Mouse (Mus musculus): Measurements from ENCODE around the gene Tspan11. TPM values are rescaled to one million over a fixed set of nuclear protein-coding genes. Genes with fewer than 3 reads are reported as not detected.

Gene Tspan11
- total RNA-seq, 2 experiments from 2014 or later, result 0.57 to 1.2 TPM

DNA sequence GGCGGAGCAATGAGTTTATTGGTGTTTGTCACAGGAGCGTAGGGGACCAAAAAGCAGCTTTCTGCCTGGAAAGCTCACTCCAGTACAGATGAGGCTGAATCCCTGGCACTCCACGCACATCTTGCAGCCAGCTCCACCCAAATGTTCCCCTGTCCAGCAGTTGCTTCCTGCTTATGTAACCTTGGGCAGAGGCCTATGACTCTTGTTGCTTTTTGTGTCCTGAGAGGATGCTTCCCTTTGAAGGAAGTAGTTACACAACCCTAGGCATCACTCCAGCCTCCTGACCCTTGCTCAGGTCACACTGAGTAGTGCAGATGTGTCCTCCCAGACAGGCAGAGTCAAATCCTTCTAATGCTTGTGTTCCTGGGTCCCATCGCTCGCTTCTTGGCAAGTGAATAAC, 46.5 kb downstream of the Tspan11 start:
- peak; percentile 33 to 54 for DNase-seq

DNA sequence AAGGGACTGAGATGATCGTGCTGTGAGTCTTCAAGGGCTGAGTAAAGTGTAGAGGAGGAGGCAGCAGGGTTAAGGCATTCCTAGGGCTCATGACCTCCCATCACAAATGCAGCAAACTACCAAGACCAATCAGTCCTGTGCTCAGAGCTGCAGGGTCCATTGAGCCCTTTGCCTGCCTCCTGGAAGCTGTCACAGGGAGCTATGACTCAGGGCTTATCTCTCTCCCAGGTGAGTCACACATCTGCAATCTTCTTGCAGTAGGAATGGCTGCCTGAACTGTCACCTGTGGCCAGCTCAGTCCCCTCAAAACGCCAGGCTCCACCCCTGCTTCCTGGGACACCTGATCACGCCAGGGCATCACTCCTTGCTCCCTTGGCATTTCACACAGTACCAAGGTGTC, 47.7 kb downstream of the Tspan11 start:
- no peak for DNase-seq

DNA sequence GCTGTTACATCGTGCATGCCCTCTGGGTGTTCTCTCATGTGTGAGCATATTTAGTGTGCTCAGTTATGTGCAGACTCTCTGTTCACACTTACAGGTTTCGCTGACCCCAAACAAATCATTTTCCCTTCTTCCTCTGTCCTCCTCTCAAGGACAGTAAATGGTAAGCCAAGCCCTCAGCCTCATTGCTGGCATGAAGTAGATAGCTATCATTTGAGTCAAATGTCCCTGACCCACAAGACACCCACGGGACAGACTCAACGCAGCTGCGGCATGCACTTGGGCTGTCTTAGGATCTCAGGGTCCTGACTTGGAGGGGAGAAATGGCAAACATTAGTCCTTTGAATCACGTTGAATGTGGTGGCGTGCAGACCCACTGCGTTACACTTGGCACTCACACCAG, 55.0 kb downstream of the Tspan11 start:
- DNase-seq, result no peak

DNA sequence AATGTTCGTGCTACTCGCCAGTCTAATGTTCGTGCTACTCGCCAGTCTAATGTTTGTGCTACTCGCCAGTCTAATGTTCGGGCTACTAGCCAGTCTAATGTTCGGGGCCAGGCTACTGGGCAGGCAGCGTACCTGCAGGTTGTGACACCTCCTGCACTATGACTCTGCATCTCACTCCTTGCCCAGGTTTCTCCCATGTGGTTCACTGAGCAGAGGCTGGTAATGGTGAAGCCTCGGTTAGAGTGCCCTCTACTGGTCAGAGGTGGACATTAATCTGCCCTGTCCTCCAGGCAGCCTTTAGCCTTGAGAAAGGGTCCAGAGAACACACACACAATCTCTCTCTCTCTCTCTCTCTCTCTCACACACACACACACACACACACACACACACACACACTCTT, 58.3 kb downstream of the Tspan11 start:
- peak; percentile 52 to 81 for DNase-seq

DNA sequence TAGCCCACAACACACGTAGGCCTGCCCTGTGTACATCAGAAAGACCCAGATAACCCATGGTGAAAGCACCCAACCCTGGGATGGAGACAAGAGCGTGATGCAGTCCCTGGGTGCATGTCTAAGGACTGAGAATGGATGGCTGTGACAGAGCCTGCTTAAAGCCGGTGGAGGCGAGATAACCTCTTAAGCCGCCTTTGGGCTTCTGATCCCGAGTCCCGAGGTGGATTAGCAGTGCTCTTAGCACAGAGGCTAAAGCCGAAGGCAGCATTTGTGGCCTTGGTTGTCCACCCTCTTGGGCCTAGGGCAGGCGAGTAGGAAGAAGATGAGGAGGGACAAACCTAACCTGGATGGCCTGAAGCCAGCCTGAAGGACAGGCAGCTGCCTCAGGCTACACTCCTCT, 61.3 kb downstream of the Tspan11 start:
- DNase-seq, result no peak

DNA sequence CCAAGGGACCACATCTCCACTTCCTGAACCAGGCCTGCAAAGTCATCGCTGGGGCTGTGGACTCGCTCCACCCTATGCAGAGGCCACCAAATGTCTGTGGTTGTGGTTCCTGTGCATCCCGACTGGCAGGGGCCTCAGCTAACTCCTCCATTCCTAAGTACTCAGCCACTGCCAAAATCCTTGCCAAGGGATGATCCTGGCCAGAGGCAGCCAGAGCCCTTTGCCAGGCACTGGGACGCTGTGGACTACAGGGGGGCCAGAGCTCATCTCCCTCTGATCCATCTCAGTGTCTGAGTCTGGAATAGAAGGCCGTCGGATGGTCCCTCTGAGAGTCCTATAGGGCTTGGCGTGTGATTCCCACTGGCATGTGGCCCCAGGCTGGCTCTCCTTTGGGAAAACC, 62.5 kb downstream of the Tspan11 start:
- DNase-seq, result no peak

DNA sequence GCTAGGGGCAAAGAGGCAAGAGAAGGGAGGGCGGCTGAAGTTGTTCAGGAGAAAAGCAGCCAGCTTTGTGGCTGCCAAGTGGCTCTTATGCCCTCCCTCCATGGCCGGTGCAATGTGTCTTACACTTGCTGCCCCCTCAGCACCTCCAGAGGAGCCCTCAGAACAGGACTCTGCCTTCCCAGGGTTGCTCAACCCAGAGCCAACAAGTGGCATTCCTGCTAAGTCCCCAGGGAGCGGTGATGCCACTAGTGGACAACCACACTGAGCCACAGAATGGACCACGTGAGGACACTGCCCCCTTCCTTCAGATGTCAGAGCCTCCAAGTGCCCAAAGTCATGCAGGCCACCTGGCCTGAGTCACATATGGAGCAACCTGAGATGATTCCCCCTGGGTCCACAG, 65.7 kb downstream of the Tspan11 start:
- DNase-seq, result no peak

DNA sequence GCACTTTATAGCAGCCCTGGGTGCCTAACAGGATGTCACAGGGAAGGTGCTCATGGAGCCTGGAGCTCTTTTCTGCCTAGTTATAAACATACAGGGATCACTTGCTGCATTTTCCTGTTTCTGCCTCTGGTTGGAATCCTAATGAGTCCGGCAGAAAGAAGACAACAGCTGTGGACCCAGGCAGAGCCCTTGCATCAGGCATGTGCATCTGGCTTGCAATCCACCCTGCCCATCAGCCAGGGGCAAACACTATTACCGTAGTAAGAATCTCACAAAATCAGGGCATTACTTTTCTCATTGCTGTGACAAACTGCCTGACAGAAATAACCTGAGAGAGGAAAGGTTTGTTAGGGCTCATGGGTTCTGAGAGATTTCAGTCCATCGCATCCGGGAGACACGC, 68.8 kb downstream of the Tspan11 start:
- DNase-seq, result no peak

DNA sequence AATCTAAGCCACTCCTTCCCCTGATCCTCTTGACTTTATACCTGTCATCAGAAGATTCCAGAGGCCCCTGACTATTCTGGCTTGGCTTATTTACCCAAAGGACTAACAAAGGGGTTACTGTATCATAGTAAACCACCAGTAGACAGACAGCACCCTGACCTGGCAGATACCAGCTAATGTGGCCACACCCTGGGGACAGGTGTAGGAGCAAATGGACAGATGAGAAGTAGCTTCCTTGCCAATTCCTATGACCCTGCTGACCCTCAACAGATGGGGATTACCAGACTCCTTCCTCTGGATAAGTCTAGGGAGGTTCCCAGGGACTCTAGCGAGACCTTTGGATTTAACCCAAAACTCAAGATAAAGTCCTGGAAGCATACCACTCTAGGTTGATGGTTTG, 72.8 kb downstream of the Tspan11 start:
- no peak for DNase-seq

DNA sequence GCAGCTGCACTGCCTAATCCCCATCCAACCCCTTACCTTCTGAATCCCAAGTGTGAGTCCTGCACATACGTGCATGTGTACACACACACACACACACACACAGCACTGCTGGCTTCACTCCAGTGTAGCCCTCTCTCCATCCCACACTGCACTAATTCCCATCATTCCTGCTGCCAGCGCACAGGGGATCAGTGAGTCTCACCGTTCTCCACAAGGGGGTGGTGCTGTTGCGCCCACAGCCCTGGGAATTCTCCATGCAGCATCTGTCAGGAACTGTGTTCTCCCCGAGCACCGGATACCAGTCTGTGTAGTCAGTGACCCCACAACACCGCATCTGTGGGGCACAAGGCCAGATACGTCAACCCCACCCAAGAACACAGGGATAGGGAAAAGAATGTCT, 78.1 kb downstream of the Tspan11 start:
- no peak for DNase-seq

DNA sequence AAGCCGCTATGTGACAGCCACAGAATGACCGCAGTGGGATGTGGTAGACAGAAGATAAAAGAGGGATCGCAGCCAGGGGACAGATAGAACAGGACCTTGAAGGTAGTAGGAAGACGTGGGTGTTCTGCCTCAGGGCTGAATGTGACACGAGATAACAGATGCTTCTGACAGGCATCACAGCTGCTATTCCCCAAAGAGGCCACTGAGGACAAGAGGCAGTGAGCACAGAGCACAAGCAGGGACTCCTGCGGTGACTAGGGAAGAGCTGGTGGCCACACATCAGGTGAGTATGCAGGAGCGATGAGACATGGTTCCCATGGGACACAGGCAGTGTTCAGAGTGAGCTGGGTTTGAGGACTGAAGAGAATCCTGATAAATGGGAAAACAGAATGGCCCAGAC, 82.3 kb downstream of the Tspan11 start:
- no peak for DNase-seq

DNA sequence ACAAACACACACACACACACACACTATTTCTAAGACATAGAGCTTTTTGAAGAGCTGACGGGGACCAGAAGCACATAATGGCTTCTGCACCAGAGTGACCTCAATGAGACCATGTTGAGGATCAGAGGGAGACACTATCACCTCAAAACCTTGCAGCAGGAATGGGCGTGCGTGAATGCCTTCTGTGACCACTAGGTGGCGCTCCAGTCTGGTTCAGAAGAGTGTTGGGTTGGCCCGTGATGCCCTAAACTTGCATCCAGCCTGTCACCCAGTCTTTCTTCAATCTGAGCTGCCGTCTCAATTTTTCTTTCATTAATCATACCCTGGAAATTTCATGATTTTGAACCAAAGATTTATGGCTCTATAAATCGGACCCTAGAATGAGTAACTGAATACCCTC, 82.7 kb downstream of the Tspan11 start:
- DNase-seq, result peak; percentile 68 to 88

DNA sequence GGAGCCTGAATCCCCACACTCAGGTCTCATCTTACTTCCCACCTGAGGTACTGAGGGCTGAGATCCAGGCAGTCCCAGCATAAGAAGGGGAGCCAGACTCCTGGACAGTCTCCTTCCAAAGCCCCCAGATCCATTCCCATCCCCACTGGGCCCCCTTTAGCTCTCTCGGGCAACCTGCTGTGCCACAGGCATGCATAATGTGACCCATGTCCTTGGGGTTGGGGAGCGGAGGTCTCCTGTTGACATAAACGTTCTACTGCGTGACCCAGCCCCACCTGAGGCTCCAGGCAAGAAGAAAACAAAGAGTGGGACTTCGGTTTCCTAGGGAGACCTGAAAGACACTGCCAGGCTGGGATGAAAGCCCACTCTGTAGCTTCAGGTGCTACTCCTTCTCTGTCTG, 83.5 kb downstream of the Tspan11 start:
- DNase-seq, result no peak

DNA sequence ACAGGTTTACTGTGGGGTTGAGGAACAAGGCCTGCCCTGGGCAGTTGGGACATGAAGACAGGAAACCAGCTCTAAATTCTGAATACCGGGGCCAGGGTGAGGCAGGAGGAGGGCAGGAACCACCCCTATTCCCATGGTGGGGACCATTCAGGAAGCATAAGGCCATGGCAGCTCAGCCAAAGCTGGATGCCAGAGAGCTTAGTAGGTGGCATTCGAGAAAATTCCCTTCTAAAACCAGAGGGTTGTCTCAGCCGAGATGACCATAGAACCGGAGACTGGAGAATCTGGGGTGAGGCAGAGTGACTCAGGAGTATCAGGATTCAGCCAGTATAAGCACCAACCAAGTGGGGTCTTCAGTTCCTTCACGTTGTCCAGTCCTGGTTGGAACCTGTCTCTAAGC, 84.5 kb downstream of the Tspan11 start:
- DNase-seq, result no peak

DNA sequence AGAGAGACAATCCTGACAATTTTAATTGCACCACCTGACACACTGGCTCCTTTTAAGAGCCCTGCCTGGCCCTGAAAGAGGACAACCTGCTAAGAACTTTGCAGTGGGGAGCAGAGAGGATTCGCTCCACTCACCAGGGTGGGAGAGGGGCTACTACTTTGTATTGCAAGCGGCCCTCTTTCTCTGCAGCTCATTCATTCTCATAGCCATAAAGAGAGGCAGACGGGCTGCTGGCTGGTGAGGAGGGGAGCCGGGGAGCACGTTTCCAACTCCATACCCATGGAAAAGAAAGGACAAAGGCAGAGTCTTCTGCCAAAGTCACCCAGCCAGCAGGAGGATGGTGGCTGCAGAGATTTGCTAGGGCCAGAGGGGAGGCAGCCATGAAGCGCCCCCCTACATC, 86.2 kb downstream of the Tspan11 start:
- no peak for DNase-seq

DNA sequence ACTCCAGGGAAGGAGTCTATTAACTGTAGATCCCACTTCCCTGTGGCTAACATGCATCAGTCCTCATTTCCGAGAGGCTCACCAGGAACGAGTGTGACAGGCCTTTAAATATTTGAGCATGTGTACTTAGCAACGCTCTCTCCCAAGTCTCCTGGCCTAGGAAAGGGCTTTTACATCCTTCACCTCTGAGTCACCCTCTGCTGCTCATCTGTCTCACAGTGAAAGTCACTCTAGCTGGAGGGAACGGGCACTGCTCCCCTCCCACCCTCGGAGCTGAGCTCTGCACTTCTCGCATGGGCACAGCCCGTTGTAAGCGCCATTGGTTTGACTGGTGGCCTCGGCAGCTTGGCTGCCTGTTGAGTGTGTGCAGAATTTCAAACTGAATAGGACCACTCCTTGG, 86.6 kb downstream of the Tspan11 start:
- no peak for DNase-seq

DNA sequence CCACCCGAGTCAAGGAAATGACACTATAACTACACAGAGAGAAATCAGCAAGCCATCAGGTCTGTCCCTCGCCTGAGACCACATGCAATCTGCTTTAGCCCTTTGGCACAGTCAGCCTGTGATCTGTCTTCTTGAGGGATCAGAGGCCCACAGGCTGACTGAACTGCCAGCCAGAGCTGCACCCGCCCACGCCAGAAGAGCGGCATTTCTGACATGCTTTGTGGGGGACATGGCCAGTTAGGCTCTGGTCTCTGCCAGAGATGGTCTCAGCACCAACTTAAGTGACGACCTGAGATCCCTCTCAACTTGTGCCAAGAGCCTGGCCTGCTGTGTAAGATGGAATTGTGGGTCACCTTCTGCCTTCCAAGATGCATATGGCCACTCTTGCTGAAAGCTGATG, 89.3 kb downstream of the Tspan11 start:
- no peak for DNase-seq

DNA sequence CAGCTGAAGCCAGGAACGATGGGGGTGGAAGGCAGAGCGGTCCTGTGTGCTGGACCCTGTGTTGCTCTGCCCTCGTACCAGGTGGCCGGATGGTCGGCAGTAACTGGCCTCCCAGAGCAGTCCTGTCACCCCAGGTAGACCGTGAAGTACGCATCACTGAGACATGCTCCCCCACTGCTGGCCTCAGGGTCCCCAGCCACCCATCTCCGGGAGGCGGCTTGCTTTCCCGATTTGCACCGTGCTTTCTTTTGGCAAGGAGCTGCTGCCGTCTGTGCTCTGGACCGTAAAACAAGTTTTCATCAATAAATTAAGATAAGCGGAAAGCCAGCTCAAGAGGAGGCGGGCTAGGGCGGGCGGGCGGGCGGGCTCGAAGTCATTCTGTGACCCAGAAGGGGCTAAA, 91.6 kb downstream of the Tspan11 start:
- no peak for DNase-seq

DNA sequence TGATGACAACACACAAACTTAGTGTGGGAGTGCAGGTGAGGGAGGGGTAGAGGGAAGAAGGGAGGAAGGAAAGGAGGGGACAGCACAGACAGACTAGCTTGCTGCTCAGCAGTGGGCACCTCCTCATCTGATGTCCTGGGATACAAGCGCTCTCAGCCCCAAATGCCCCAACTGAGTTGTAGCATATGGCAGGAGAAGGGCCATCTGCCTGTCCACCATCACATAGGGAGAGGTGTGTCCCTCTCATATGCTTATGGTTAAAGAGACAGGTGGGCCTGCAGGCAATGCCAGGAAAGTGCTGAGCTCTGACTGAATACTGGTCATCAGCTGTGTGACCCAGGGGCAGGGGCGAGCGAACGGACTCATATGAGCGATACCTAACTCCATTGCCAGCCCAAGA, 92.4 kb downstream of the Tspan11 start:
- DNase-seq, result no peak

DNA sequence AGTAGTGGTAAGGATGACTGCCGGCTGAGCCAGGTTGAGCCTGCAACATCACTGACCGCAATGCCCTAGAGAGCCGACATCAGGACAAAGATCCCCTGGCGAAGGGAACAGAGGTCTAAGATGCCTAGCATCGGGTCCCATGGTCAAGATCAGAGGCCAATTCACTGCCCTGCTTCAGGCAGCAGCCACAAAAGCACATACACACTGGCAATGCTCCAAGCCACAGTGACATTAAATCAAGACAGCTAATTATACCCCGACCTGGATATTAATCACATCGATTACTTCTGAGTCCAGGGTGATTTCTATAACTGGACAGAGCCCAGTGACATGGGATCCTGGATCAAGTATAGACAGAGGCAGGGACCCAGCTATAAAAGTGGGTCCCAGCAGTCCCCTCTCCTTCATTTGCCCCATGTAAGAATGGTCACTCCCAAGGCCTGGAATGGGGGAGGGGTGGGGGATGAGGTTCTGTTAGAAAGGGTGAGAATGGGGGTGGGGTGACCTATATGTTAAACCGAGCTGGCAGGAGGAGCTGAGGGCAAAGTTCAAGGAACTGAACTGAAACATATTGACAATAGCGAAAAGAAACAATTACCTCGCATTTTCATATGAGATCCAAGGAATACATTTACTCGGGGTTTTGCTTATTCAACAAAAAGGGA, 93.1 kb downstream of the Tspan11 start:
- no peak for DNase-seq

DNA sequence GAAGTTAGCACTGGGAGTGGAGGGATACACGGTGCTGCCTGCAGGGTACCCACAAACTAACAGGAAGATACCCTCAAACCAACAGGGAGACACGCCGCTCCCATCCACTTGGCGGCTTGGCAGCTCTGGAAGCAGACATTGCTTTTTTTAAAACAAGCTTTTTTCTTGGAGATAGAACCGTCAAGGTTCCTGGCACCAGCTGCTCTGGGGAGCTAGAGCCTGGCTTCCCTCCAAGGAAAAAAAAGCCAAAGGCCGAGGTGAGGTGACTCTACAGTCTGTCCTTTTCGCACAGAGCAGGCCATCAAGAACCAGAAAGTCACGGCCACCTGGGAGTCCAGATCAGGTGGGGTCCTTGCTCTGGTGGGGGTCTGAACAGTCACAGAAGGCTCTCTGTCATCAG, 93.8 kb downstream of the Tspan11 start:
- DNase-seq, result peak; percentile 42 to 60

DNA sequence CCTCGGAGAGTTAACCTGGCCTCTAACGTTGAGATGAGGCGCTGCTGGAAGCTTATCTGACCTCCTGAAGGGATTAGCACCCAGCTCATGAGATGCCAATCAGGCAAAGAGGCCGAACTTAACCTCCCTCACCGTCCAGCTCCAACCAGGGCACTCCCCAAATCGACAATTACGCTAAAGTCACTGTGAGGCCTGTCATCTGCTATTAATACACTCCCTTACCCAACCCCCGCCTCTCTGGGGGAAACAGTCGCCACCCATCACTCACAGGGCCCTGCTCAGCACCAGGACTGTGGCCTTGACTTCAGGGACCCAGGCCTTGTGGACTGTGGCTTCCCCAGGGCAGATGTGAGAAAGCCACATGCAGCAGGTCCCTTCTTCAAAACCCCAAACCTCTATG, 99.0 kb downstream of the Tspan11 start:
- DNase-seq, result peak; percentile 68 to 70

DNA sequence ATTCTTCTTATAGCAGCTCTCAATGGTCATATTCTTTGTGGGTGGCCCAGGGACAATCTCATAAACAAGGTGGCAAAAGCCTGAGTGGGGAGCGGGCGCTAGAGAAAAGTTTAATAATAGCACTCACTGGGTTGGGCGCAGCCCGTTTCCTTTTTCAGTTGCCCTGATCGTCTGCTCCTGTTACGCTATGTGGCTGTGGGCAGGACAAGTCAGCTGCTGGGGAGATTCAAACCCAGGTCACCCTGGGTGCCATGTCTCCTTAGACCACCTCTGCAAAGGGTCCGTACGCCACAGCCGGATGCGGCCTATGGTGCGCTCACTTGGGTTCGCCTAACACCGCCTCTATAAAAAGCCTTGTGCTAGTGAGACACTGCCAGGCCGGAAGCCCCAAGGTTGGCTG, 100.0 kb downstream of the Tspan11 start:
- DNase-seq, result peak; percentile 49 to 61

DNA sequence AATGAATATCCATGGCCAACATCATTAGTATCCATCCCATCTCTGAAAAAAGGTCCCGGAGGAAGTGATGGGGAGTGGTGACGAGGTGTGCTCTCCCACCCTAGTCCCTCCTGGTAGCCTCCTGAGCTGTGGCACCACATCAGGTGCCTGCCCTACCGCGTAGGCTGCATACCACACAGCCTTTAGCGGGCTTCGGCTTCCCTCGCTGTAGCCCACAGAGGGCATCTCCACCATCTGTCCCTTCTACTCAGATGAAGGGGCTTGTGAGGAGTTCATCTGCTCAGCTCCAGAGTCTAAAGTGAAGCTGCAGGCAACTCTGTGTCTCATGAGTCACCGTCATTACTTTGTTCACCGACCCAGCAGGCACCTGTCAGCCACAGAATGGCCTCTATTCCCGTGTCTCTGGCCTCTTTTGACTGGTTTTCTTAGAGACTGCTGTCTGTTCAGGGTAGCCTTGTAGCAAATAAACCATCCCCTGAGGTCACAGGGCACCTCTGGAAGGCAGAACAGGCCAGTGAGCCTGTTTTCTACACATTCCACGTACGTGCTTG, 101.6 kb downstream of the Tspan11 start:
- DNase-seq, result no peak

Measured in heart, adult 18-20 months (tissue).